Comparison of ENCODE assay signal across 33 mouse cellular contexts in genomic region chr11:49111000-49111399, GRCm38 (mm10). TPM values are rescaled to one million over a fixed set of nuclear protein-coding genes. Genes with fewer than 3 reads are reported as not detected.
DNase-seq lines count a peak whose midpoint lies in the region; ATAC-seq and TF ChIP-seq lines count a peak whose summit lies in the region.
"Had no signal": no experiment of that assay in that cellular context is flagged by ENCODE, and none has a peak within 500 bp of the region (broad histone marks: within the 10 kb centered on the region; RNA-seq: fewer than 3 reads in every experiment).

No protein-coding gene starts in this region.

- DNase-seq in frontal cortex, postnatal 25 days (ENCODE audit: low spot score in 2 of 2), result no peak
- DNase-seq in heart, embryonic 10.5 days (ENCODE audit: low spot score), result peak; percentile 39
- no peak for DNase-seq in heart, postnatal 10 days
- peak; percentile 35 for DNase-seq in kidney, adult 2 months
- no peak for DNase-seq in urinary bladder, postnatal 10 days (ENCODE audit: low spot score)
- DNase-seq: adrenal gland, adult 8-10 months; adrenal gland, postnatal 25 days; cerebellum, adult 11 months; cerebellum, adult 8-10 months; cerebellum, postnatal 10 days; cerebellum, postnatal 36 days; embryo, embryonic 11 days; gastrocnemius, adult 2 months; gastrocnemius, postnatal 14 days; heart, adult 18-20 months; kidney, adult 11 months had no signal

- H3K9ac ChIP-seq in kidney, embryonic 15.5 days, result no peak overlapping the region
- H3K9ac ChIP-seq: embryonic facial prominence, embryonic 13.5 days; forebrain, embryonic 12.5 days; forebrain, embryonic 15.5 days; hindbrain, embryonic 13.5 days; intestine, embryonic 15.5 days had no signal

- peak; percentile 56 for ATAC-seq in frontal cortex, adult (ENCODE audit: low TSS enrichment)
- no peak for ATAC-seq in kidney, embryonic 15.5 days (replicated peaks; ENCODE audit: low FRiP score)
- ATAC-seq: activated CD4-positive, CD25-positive, alpha-beta regulatory T cell, adult 4 months; forebrain, embryonic 15.5 days; hindbrain, embryonic 16.5 days; intestine, embryonic 15.5 days had no signal

- H3K27me3 ChIP-seq in heart, embryonic 10.5 days (ENCODE audit: insufficient read depth, poor library complexity, severe bottlenecking), result no peaks in the 10 kb centered on the region
- no peaks in the 10 kb centered on the region for H3K27me3 ChIP-seq in kidney, adult 2 months (replicated peaks; ENCODE audit: control insufficient read depth, insufficient read depth, low read length)
- H3K27me3 ChIP-seq in kidney, embryonic 15.5 days, result 0 out of 2 replicates have a peak, but pooled peaks cover 5% of the 10 kb centered on the region
- H3K27me3 ChIP-seq: embryonic facial prominence, embryonic 13.5 days; forebrain, embryonic 12.5 days; forebrain, embryonic 15.5 days; hindbrain, embryonic 13.5 days; intestine, embryonic 15.5 days had no signal

- H3K4me3 ChIP-seq in heart, embryonic 10.5 days, result no peak overlapping the region
- no peak overlapping the region for H3K4me3 ChIP-seq in kidney, adult 2 months (ENCODE audit: insufficient read depth, low read depth, low read length)
- no peak overlapping the region for H3K4me3 ChIP-seq in kidney, embryonic 15.5 days (replicated peaks)
- H3K4me3 ChIP-seq: embryonic facial prominence, embryonic 10.5 days; embryonic facial prominence, embryonic 13.5 days; erythroblast, embryonic 14.5 days; forebrain, embryonic 12.5 days; forebrain, embryonic 15.5 days; gastrocnemius, adult 2 months; hindbrain, embryonic 10.5 days; hindbrain, embryonic 13.5 days; intestine, embryonic 15.5 days had no signal

- intact Hi-C loops in heart, postnatal 10 days (cut with DNase I), result no loop called here

- no peak for TF ChIP-seq CTCF in kidney, adult 2 months (conservative IDR thresholded peaks at IDR 0.05; ENCODE audit: insufficient read depth, insufficient read length, low read depth, low read length)

- H3K36me3 ChIP-seq in heart, embryonic 10.5 days, result no peaks in the 10 kb centered on the region
- no peaks in the 10 kb centered on the region for H3K36me3 ChIP-seq in kidney, adult 2 months (ENCODE audit: control insufficient read depth, insufficient read depth, low read length)
- H3K36me3 ChIP-seq in kidney, embryonic 15.5 days, result no peaks in the 10 kb centered on the region
- H3K36me3 ChIP-seq: embryonic facial prominence, embryonic 10.5 days; embryonic facial prominence, embryonic 13.5 days; forebrain, embryonic 12.5 days; forebrain, embryonic 15.5 days; hindbrain, embryonic 10.5 days; hindbrain, embryonic 13.5 days; intestine, embryonic 15.5 days had no signal

- no peak overlapping the region for H3K27ac ChIP-seq in heart, embryonic 10.5 days
- no peak overlapping the region; the same call in 1 of the 2 replicates for H3K27ac ChIP-seq in kidney, adult 2 months (ENCODE audit: insufficient read depth, low read depth, low read length)
- no peak overlapping the region for H3K27ac ChIP-seq in kidney, embryonic 15.5 days
- H3K27ac ChIP-seq: embryonic facial prominence, embryonic 10.5 days; embryonic facial prominence, embryonic 13.5 days; forebrain, embryonic 12.5 days; forebrain, embryonic 15.5 days; gastrocnemius, adult 2 months; hindbrain, embryonic 10.5 days; hindbrain, embryonic 13.5 days; intestine, embryonic 15.5 days had no signal

- no peaks in the 10 kb centered on the region for H3K9me3 ChIP-seq in heart, embryonic 10.5 days
- H3K9me3 ChIP-seq in kidney, embryonic 15.5 days (replicated peaks), result no peaks in the 10 kb centered on the region
- H3K9me3 ChIP-seq: embryonic facial prominence, embryonic 10.5 days; embryonic facial prominence, embryonic 13.5 days; forebrain, embryonic 12.5 days; forebrain, embryonic 15.5 days; hindbrain, embryonic 10.5 days; hindbrain, embryonic 13.5 days; intestine, embryonic 15.5 days had no signal

- no peaks in the 10 kb centered on the region for H3K4me1 ChIP-seq in heart, embryonic 10.5 days
- no peaks in the 10 kb centered on the region for H3K4me1 ChIP-seq in kidney, adult 2 months (ENCODE audit: control insufficient read depth, insufficient read depth, low read length)
- peaks cover 6% of the 10 kb centered on the region; the same call in 1 of the 2 replicates for H3K4me1 ChIP-seq in kidney, embryonic 15.5 days
- H3K4me1 ChIP-seq: embryonic facial prominence, embryonic 10.5 days; embryonic facial prominence, embryonic 13.5 days; forebrain, embryonic 12.5 days; forebrain, embryonic 15.5 days; hindbrain, embryonic 10.5 days; hindbrain, embryonic 13.5 days; intestine, embryonic 15.5 days had no signal

- TF ChIP-seq POLR2A in kidney, adult 2 months (IDR thresholded peaks at IDR 0.05; ENCODE audit: low read depth, low read length), result no peak

- WGBS in heart, embryonic 10.5 days, result 55% methylated on average over 1 of the region's 1 CpGs
- 68% methylated on average over 1 of the region's 1 CpGs for WGBS in kidney, adult 2 months
- WGBS in kidney, embryonic 15.5 days, result 52% methylated on average over 1 of the region's 1 CpGs

- H3K4me2 ChIP-seq in kidney, embryonic 15.5 days, result no peak overlapping the region
- H3K4me2 ChIP-seq: embryonic facial prominence, embryonic 13.5 days; forebrain, embryonic 12.5 days; forebrain, embryonic 15.5 days; hindbrain, embryonic 13.5 days; intestine, embryonic 15.5 days had no signal

RNA-seq across cellular contexts. Expression of gene Olfr1396, which starts 3.7 kb away (rescaled TPM):
- polyA plus RNA-seq in heart, embryonic 10.5 days (2016; fragmentation: Nextera tagmentation; extraction: Ambion mirVana), result not detected in 2 replicates
- 1 to 10 TPM; 1.1 to 1.5 TPM for total RNA-seq in heart, postnatal 10 days (2021)
- polyA plus RNA-seq in kidney, adult 2 months (2012; rRNA removed), result 2.7 and 4.1 TPM in 2 replicates
- polyA plus RNA-seq in kidney, embryonic 15.5 days (2015; fragmentation: Nextera tagmentation; extraction: Ambion mirVana), result not detected in 2 replicates
- total RNA-seq: ES-E14; gastrocnemius, adult 2 months had no signal
- polyA plus RNA-seq: cortical plate, adult 2 months; embryonic facial prominence, embryonic 10.5 days; embryonic facial prominence, embryonic 13.5 days; erythroblast, embryonic 14.5 days; forebrain, embryonic 12.5 days; forebrain, embryonic 15.5 days; heart, embryonic 14.5 days; hindbrain, embryonic 10.5 days; hindbrain, embryonic 13.5 days; hindbrain, embryonic 16.5 days; intestine, embryonic 15.5 days had no signal

RNA-seq across cellular contexts. Expression of gene Olfr1395, which starts 31.1 kb away (rescaled TPM):
- not detected in 2 replicates for polyA plus RNA-seq in heart, embryonic 10.5 days (2016; fragmentation: Nextera tagmentation; extraction: Ambion mirVana)
- not detected for total RNA-seq in heart, postnatal 10 days (2021)
- polyA plus RNA-seq in kidney, adult 2 months (2012; rRNA removed), result not detected in 2 replicates
- not detected in 2 replicates for polyA plus RNA-seq in kidney, embryonic 15.5 days (2015; fragmentation: Nextera tagmentation; extraction: Ambion mirVana)
- total RNA-seq: adrenal gland, adult 8-10 months; adrenal gland, postnatal 25 days; ES-E14; gastrocnemius, adult 2 months; gastrocnemius, postnatal 14 days; gastrocnemius, postnatal 4 days; heart, adult 18-20 months; heart, postnatal 25 days had no signal
- polyA plus RNA-seq: cortical plate, adult 2 months; embryonic facial prominence, embryonic 10.5 days; embryonic facial prominence, embryonic 13.5 days; erythroblast, embryonic 14.5 days; forebrain, embryonic 12.5 days; forebrain, embryonic 15.5 days; heart, embryonic 14.5 days; hindbrain, embryonic 10.5 days; hindbrain, embryonic 13.5 days; hindbrain, embryonic 16.5 days; intestine, embryonic 15.5 days had no signal

RNA-seq across cellular contexts. Expression of gene Ifi47, which starts 34.6 kb away (rescaled TPM):
- 0.30 and 0.33 TPM in 2 replicates for polyA plus RNA-seq in heart, embryonic 10.5 days (2016; fragmentation: Nextera tagmentation; extraction: Ambion mirVana)
- 1 to 10 TPM; 1.7 to 2.2 TPM for total RNA-seq in heart, postnatal 10 days (2021)
- polyA plus RNA-seq in kidney, adult 2 months (2012; rRNA removed), result 4.5 and 8.4 TPM in 2 replicates
- 1.7 and 2.1 TPM in 2 replicates for polyA plus RNA-seq in kidney, embryonic 15.5 days (2015; fragmentation: Nextera tagmentation; extraction: Ambion mirVana)
- polyA plus RNA-seq: erythroblast, embryonic 14.5 days had no signal

RNA-seq across cellular contexts. Expression of gene Olfr1394, which starts 43.2 kb away (rescaled TPM):
- not detected in 2 replicates for polyA plus RNA-seq in heart, embryonic 10.5 days (2016; fragmentation: Nextera tagmentation; extraction: Ambion mirVana)
- total RNA-seq in heart, postnatal 10 days (2021), result not detected
- polyA plus RNA-seq in kidney, adult 2 months (2012; rRNA removed), result 0.02 TPM in 1 of 2 replicates, not detected in the other
- not detected in 2 replicates for polyA plus RNA-seq in kidney, embryonic 15.5 days (2015; fragmentation: Nextera tagmentation; extraction: Ambion mirVana)
- total RNA-seq: adrenal gland, adult 8-10 months; adrenal gland, postnatal 25 days; ES-E14; gastrocnemius, adult 2 months; gastrocnemius, postnatal 14 days; gastrocnemius, postnatal 4 days; heart, adult 18-20 months; heart, postnatal 25 days had no signal
- polyA plus RNA-seq: activated CD4-positive, CD25-positive, alpha-beta regulatory T cell, adult 4 months; cortical plate, adult 2 months; embryonic facial prominence, embryonic 10.5 days; embryonic facial prominence, embryonic 13.5 days; erythroblast, embryonic 14.5 days; forebrain, embryonic 12.5 days; forebrain, embryonic 15.5 days; heart, embryonic 14.5 days; hindbrain, embryonic 10.5 days; hindbrain, embryonic 13.5 days; hindbrain, embryonic 16.5 days; intestine, embryonic 15.5 days had no signal

RNA-seq across cellular contexts. Expression of gene Tgtp2, which starts 47.0 kb away (rescaled TPM):
- polyA plus RNA-seq in heart, embryonic 10.5 days (2016; fragmentation: Nextera tagmentation; extraction: Ambion mirVana), result not detected in 2 replicates
- total RNA-seq in heart, postnatal 10 days (2021), result not detected
- polyA plus RNA-seq in kidney, adult 2 months (2012; rRNA removed), result 12.1 and 15.1 TPM in 2 replicates
- 0.32 TPM in 1 of 2 replicates, not detected in the other for polyA plus RNA-seq in kidney, embryonic 15.5 days (2015; fragmentation: Nextera tagmentation; extraction: Ambion mirVana)
- total RNA-seq: ES-E14; gastrocnemius, postnatal 14 days; gastrocnemius, postnatal 4 days had no signal
- polyA plus RNA-seq: embryonic facial prominence, embryonic 10.5 days; erythroblast, embryonic 14.5 days; forebrain, embryonic 12.5 days; forebrain, embryonic 15.5 days; heart, embryonic 14.5 days; hindbrain, embryonic 10.5 days; hindbrain, embryonic 13.5 days had no signal

Comparison
In these comparisons a context has a peak if more than half of its experiments do, and no peak if none do; other contexts are left out.
1. DNase-seq: peak in heart, embryonic 10.5 days (single experiment) and kidney, adult 2 months (single experiment); none in frontal cortex, postnatal 25 days (0 of 2), heart, postnatal 10 days (0 of 2) and urinary bladder, postnatal 10 days (single experiment).